Mouse (Mus musculus) embryonic facial prominence, embryonic 12.5 days (tissue): ENCODE measurements at regions not wholly inside any gene's neighbourhood (a gene's known extent, or its start where the extent isn't known, plus 50 kb on each side); places are given as distances from the start of the nearest gene placed in this dataset.

Experiments
- ATAC-seq: fragments of 200-750 bp; cut with Nextera tagmentation; 2 replicates; pipeline ENCODE4 v1.8.0; 2017; ENCODE audit not compliant: insufficient number of reproducible peaks, insufficient read depth, low FRiP score, low TSS enrichment
- H3K27ac ChIP-seq: fragments of 300-500 bp; sonication (generic); 2 replicates; pipeline ENCODE4 v1.5.1; 2016; ENCODE audit warnings: mild to moderate bottlenecking
- H3K27me3 ChIP-seq: fragments of 300-500 bp; sonication (generic); 2 replicates; pipeline ENCODE4 v1.6.1; 2016; ENCODE audit warnings: mild to moderate bottlenecking, moderate library complexity
- H3K36me3 ChIP-seq: fragments of 300-500 bp; sonication (generic); 2 replicates; pipeline ENCODE4 v1.6.1; 2016; ENCODE audit warnings: mild to moderate bottlenecking
- H3K4me1 ChIP-seq: fragments of 300-500 bp; sonication (generic); 2 replicates; pipeline ENCODE4 v1.6.1; 2016
- H3K4me2 ChIP-seq: fragments of 300-500 bp; sonication (generic); replicated peaks from 2 replicates; pipeline ENCODE4 v1.6.1; 2016; ENCODE audit warnings: mild to moderate bottlenecking, moderate library complexity
- H3K4me3 ChIP-seq: fragments of 300-500 bp; sonication (generic); 2 replicates; pipeline ENCODE4 v1.5.1; 2016; ENCODE audit warnings: mild to moderate bottlenecking
- H3K9ac ChIP-seq: fragments of 300-500 bp; sonication (generic); 2 replicates; pipeline ENCODE4 v1.6.1; 2016; ENCODE audit warnings: mild to moderate bottlenecking, moderate library complexity
- H3K9me3 ChIP-seq: fragments of 300-500 bp; sonication (generic); 2 replicates; pipeline ENCODE4 v1.6.1; 2016; ENCODE audit warnings: mild to moderate bottlenecking, moderate library complexity
- WGBS: fragments of 180-500 bp; shearing (Covaris S2); methylation state at CpG from one replicate; pipeline ENCODE4 v1.1.7; 2016; 5-methylcytosine and 5-hydroxymethylcytosine counted together

DNA sequence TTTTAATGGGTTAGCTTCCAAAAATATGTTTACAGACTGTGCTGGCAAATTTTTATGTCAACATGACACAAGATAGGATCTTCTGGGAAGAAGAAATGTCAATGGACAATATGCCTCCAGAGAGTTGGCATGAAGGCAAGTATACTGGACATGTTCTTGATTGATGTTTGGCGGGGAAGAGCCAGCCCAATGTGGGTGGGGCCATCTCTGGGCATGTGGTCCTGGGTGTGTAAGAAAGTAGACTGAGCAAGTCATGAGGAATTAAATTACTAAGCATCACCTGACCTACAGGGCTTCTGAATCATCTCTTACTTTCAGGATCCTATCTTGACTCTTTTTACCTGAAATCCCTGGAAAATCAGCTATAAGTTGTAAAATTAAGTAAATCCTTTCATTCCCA lies 525.0 kb upstream of the Grm7 start:
- Histone ChIP-seq H3K4me3 (no peak overlapping the region), H3K9ac (no peak overlapping the region), H3K27me3 (no peaks in the 10 kb centered on the region), H3K4me1 (no peaks in the 10 kb centered on the region), H3K27ac (no peak overlapping the region), H3K9me3 (no peaks in the 10 kb centered on the region), H3K4me2 (no peak overlapping the region), H3K36me3 (no peaks in the 10 kb centered on the region)
- ATAC-seq: no peak
- 88% methylated on average over 1 of the region's 1 CpGs for WGBS

DNA sequence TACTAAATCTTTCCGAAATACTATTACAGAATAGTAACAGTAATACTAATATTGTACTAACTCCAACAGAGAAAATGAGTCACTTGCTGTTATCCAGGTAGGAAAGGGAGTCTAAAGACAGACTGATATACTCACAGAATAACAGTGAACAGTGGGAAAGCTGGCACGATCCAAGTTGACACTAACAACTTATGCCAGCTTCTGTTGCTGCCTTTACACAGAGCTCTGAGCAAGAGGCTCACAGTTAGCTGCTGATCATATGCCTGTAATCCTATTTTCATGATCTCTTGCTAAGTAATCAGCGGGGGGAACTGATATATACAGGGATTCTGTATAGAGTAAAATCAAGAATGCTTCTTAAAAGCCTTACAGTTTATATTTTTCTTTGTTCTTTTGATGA lies 513.1 kb upstream of the Grm7 start:
- no peaks in the 10 kb centered on the region for H3K36me3 ChIP-seq
- H3K9me3 ChIP-seq: no peaks in the 10 kb centered on the region
- H3K9ac ChIP-seq: no peak overlapping the region
- WGBS: 83% methylated on average over 3 of the region's 3 CpGs
- no peaks in the 10 kb centered on the region for H3K4me1 ChIP-seq
- no peak overlapping the region for H3K4me3 ChIP-seq
- ATAC-seq: no peak
- H3K4me2 ChIP-seq: no peak overlapping the region
- H3K27ac ChIP-seq: no peak overlapping the region
- H3K27me3 ChIP-seq: no peaks in the 10 kb centered on the region

DNA sequence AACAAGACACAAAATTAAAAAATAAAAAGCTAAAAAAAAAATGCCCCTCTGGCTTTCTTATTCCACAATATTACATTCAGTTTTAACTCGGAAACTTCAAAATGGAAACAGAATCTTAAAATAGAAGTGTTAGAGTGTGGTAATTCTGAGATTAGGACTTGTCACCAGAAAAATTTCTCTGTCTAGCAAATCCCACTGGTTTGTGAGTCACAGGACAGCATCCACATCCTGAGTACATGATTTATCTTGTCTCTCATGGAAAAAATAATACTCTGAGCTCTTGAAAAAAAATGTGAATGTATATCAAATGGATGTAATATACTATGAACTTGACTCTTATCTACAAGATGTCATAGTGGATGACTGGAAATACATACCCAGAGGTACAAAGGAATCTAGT lies 511.8 kb upstream of the Grm7 start:
- Histone ChIP-seq H3K9ac (no peak overlapping the region), H3K27ac (no peak overlapping the region), H3K36me3 (no peaks in the 10 kb centered on the region), H3K9me3 (no peaks in the 10 kb centered on the region), H3K4me3 (no peak overlapping the region), H3K4me2 (no peak overlapping the region), H3K4me1 (no peaks in the 10 kb centered on the region), H3K27me3 (no peaks in the 10 kb centered on the region)
- 87% methylated on average over 1 of the region's 1 CpGs for WGBS
- no peak for ATAC-seq

DNA sequence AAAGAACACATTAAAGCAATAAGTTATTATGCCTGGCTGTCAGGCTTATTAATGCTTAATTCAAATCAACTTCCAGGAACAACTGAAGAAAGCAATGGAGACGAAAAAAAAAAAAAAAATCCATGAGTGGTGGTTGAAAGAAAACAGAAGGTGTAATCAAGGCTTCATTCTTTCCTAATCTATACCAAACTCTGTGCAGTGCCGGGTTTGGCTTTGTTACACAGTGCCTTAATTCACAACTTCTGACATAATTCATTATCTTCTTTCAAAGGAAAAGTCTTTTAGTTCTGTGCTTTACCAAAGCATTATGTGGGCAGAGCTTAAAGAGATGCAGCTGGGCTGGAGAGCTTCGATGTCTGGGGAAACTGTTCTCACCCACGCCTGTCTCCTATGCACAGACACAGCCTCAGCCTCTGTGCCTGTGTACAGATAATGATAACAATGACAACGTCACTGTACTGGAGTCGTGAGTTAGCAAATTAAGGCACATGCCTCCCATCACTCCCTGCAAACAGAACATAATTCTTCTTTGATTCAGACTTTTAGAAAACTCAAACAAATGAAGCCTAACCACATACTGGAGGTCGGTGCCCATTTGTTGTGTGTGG lies 508.2 kb upstream of the Grm7 start:
- Histone ChIP-seq H3K36me3 (no peaks in the 10 kb centered on the region), H3K4me2 (no peak overlapping the region), H3K27me3 (no peaks in the 10 kb centered on the region), H3K9ac (no peak overlapping the region), H3K9me3 (no peaks in the 10 kb centered on the region), H3K27ac (no peak overlapping the region), H3K4me3 (no peak overlapping the region), H3K4me1 (no peaks in the 10 kb centered on the region)
- ATAC-seq: peak; percentile 52; the same call in 1 of the 2 replicates
- 33% methylated on average over 7 of the region's 7 CpGs for WGBS

DNA sequence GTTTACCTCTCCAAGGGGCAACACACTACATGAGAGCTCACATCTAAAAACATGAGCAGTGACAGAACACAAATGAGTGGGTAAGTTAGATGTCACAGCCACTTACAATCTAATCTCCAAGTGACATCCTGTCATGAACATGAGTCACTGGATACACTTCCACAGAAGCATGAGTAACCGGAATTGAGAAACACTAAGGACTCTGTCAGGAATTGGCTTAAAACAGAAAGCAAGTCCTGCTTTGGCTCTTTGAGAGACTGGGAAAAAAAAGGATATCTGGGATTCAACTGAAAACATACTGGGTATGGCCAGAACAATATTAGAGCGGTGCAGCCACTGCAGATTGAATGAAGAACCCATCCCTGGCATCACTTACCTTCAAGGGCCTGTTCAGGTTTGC lies 506.0 kb upstream of the Grm7 start:
- no peak for ATAC-seq

DNA sequence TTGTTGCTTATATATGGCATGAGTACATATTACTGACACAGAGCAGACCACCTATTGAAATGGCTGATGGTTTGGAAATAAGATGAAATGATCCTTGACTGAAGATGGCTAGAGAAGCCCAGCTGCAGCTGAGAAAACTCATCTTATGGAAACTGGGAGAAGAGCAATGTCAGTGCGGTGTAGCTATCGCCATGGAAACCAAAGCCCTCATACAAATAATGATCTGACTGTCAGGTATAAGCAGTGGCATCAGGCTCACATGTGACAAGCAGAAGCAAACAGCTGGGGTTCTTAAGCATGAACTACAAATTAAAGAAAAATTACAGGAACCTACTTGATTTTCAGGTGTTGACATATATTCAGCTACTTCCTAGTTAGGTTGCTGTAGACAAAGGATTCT lies 476.8 kb upstream of the Grm7 start:
- Histone ChIP-seq H3K4me1 (no peaks in the 10 kb centered on the region), H3K4me3 (no peak overlapping the region), H3K27ac (no peak overlapping the region), H3K9me3 (no peaks in the 10 kb centered on the region), H3K9ac (no peak overlapping the region), H3K36me3 (no peaks in the 10 kb centered on the region), H3K4me2 (no peak overlapping the region), H3K27me3 (no peaks in the 10 kb centered on the region)
- 94% methylated on average over 2 of the region's 2 CpGs for WGBS
- no peak for ATAC-seq

More for the DNA sequence above, 506.0 kb upstream of the Grm7 start:
- Histone ChIP-seq H3K4me2 (no peak overlapping the region), H3K27me3 (no peaks in the 10 kb centered on the region), H3K36me3 (no peaks in the 10 kb centered on the region), H3K9me3 (no peaks in the 10 kb centered on the region), H3K9ac (no peak overlapping the region), H3K4me3 (no peak overlapping the region), H3K27ac (no peak overlapping the region), H3K4me1 (no peaks in the 10 kb centered on the region)
- 82% methylated on average over 2 of the region's 2 CpGs for WGBS

DNA sequence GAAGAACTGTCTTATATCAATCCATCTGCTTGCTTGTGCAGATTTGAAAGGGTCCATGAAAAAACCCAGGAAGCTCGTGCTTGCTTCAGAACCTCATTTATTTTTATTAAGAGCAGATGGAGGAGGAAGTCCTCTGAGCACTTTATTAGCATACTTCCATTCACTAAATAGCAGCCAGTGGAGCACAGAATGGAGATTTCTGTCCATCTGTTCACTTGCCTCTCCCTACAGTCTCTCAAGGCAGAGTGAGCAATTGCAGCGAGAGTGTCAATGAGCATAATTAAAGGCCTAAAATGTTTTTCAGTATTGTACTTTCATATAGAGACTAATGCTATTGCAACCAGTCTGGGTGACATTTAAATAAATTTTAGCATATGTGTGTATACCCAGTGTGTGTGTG lies 439.4 kb upstream of the Grm7 start:
- H3K27ac ChIP-seq: no peak overlapping the region
- no peak overlapping the region for H3K9ac ChIP-seq
- no peaks in the 10 kb centered on the region for H3K36me3 ChIP-seq
- WGBS: 39% methylated on average over 2 of the region's 2 CpGs
- no peak for ATAC-seq
- no peaks in the 10 kb centered on the region for H3K27me3 ChIP-seq
- no peak overlapping the region for H3K4me3 ChIP-seq
- no peaks in the 10 kb centered on the region for H3K9me3 ChIP-seq
- no peaks in the 10 kb centered on the region for H3K4me1 ChIP-seq
- no peak overlapping the region for H3K4me2 ChIP-seq

DNA sequence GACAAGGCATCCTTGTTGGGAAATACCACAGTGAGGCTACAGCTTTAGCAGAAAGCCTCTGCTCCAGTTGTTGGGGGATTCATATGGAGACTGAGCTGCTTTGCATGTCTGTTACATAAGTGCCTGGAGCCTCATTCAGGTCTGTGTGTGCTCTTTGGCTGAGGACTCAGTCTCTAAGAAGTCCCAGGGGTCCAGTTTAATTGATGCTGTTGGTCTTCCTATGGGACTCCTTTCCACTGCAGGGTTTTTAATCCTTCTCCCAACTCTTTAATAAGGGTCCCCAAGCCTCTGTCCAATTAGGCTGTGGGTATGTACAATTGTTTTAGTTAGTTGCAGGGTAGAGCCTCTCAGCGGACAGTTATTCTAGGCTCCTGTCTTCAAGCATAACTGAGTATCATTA lies 436.6 kb upstream of the Grm7 start:
- no peak overlapping the region for H3K4me3 ChIP-seq

DNA sequence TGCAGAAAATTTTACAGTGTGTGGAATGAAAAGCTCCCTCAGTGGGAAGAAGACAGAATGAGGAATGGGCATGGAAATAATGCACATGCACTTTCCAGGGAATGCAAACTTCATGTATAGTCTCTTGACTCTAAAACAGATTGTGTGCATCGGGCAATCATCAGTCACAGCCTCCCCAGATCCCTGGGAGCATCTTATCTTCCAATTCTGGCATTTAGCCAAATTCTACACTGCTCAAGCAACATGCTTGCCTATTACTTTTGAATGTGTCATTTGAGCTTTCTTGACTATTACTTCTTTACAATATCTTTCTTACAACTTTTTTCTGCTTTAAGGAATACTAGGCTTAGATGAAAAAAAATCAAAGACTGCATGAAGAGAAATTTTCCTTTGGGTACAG lies 397.9 kb upstream of the Grm7 start:
- no peak overlapping the region for H3K4me3 ChIP-seq
- H3K4me1 ChIP-seq: no peaks in the 10 kb centered on the region
- no peak overlapping the region for H3K27ac ChIP-seq
- no peaks in the 10 kb centered on the region for H3K9me3 ChIP-seq
- H3K9ac ChIP-seq: no peak overlapping the region
- no peak for ATAC-seq
- H3K27me3 ChIP-seq: no peaks in the 10 kb centered on the region
- 67% methylated on average over 1 of the region's 1 CpGs for WGBS
- no peak overlapping the region for H3K4me2 ChIP-seq
- H3K36me3 ChIP-seq: no peaks in the 10 kb centered on the region

More for the DNA sequence above, 436.6 kb upstream of the Grm7 start:
- Histone ChIP-seq H3K27ac (no peak overlapping the region), H3K4me1 (no peaks in the 10 kb centered on the region), H3K9me3 (no peaks in the 10 kb centered on the region), H3K36me3 (no peaks in the 10 kb centered on the region), H3K4me2 (no peak overlapping the region), H3K27me3 (no peaks in the 10 kb centered on the region), H3K9ac (no peak overlapping the region)
- WGBS: 88% methylated on average over 1 of the region's 1 CpGs
- ATAC-seq: no peak

DNA sequence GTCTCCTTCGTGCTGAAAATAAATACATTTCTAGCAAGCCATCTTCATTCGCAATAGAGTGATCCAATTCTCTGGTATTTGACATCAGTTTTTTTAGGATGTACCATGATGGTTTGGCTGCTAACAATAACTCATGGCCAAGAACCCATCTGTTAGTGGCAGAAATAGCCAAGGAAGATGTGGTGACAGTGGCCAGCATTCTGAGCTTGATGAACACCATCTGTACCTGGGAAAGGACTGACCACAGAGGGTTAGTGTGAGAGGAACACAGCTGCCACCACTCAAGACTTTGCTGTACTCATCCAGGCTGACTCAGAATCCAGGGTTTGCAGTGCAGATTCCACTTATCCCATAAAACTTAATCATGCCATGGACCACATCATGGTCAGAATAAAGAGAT lies 348.8 kb upstream of the Grm7 start:
- Histone ChIP-seq H3K36me3 (no peaks in the 10 kb centered on the region), H3K9ac (no peak overlapping the region), H3K27me3 (no peaks in the 10 kb centered on the region), H3K4me3 (no peak overlapping the region), H3K4me2 (no peak overlapping the region), H3K4me1 (no peaks in the 10 kb centered on the region), H3K9me3 (no peaks in the 10 kb centered on the region), H3K27ac (no peak overlapping the region)
- 74% methylated on average over 2 of the region's 2 CpGs for WGBS
- ATAC-seq: no peak
